Mouse (Mus musculus) megakaryocyte progenitor cell, adult 5-6 weeks (primary cell): ENCODE results near the gene Tob1. TPM values are rescaled to one million over a fixed set of nuclear protein-coding genes. Genes with fewer than 3 reads are reported as not detected.
A peak's percentile ranks its signal among the peaks of the same experiment; 100 is the strongest.

Experiments used
- ATAC-seq: replicated peaks from 2 replicates; pipeline ENCODE4 v1.8.0; 2016; ENCODE audit warnings: mild to moderate bottlenecking, moderate TSS enrichment, inconsistent platforms; ENCODE audit not compliant: poor library complexity
- total RNA-seq, 2 experiments: library from RNA; stranded (forward) in 1 of 2; stranded (reverse) in 1 of 2; fragments of 157-497, 149-512 nt in 1 of 2; fragments of 200-1000 nt in 1 of 2; gene quantifications; 2 replicates each; pipeline versions ENCODE4 v1.2.3 to v1.2.4; 2015 to 2017

The Tob1 gene
- total RNA-seq, 2 experiments from 2014 or later, result 5.2 to 8.3 TPM

GRCm38 (mm10) chr11:94196311-94196710, 14.9 kb upstream of the Tob1 start:
- ATAC-seq, result no peak

- ATAC-seq, result peak; percentile 68
These were observed 12.7 kb upstream of the Tob1 start for GRCm38 (mm10) chr11:94198405-94199146.

GRCm38 (mm10) chr11:94199771-94200170, 11.5 kb upstream of the Tob1 start:
- ATAC-seq, result no peak; the same call in 1 of the 2 replicates

- no peak for ATAC-seq
These were observed 10.8 kb upstream of the Tob1 start for GRCm38 (mm10) chr11:94200422-94200821.

GRCm38 (mm10) chr11:94202106-94202505, 9.1 kb upstream of the Tob1 start:
- ATAC-seq, result no peak

GRCm38 (mm10) chr11:94203066-94203465, 8.2 kb upstream of the Tob1 start:
- no peak for ATAC-seq

GRCm38 (mm10) chr11:94206398-94207114, 4.7 kb upstream of the Tob1 start:
- no peak for ATAC-seq

- ATAC-seq, result no peak
These were observed 2.2 kb upstream of the Tob1 start for GRCm38 (mm10) chr11:94208811-94209675.

GRCm38 (mm10) chr11:94209695-94210131, 1.5 kb upstream of the Tob1 start:
- ATAC-seq, result no peak

GRCm38 (mm10) chr11:94210191-94211086, 815 bp upstream of the Tob1 start:
- peak; percentile 62 for ATAC-seq

GRCm38 (mm10) chr11:94211651-94212488, 616 bp downstream of the Tob1 start:
- ATAC-seq, result peak; percentile 2; the same call in 1 of the 2 replicates

GRCm38 (mm10) chr11:94212489-94212836, 1.2 kb downstream of the Tob1 start:
- no peak for ATAC-seq

GRCm38 (mm10) chr11:94212997-94213396, 1.7 kb downstream of the Tob1 start:
- no peak for ATAC-seq

GRCm38 (mm10) chr11:94213735-94214594, 2.7 kb downstream of the Tob1 start:
- no peak for ATAC-seq

- ATAC-seq, result no peak
These were observed 4.3 kb downstream of the Tob1 start for GRCm38 (mm10) chr11:94215581-94215980.

- ATAC-seq, result no peak
These were observed 5.0 kb downstream of the Tob1 start for GRCm38 (mm10) chr11:94216247-94216646.

- no peak for ATAC-seq
These were observed 10.0 kb downstream of the Tob1 start for GRCm38 (mm10) chr11:94221257-94221656.

- ATAC-seq, result no peak
These were observed 12.3 kb downstream of the Tob1 start for GRCm38 (mm10) chr11:94223531-94223930.
